Mouse (Mus musculus): ENCODE data around the gene Wdr73.
A peak's percentile ranks its signal among the peaks of the same experiment; 100 is the strongest.
"Not testable (repeated sequence)": the region's sequence is repeated elsewhere in the genome, so short reads cannot be mapped to it uniquely, and the experiment has no call there.

Gene Wdr73

GRCm38 (mm10) chr7:80900944-80901501, at the start of gene Wdr73:
Wdr73 (minus strand) TSS chr7:80901269.
- peak; percentile 92 for DNase-seq (ENCODE audit: inconsistent ontology term)

GRCm38 (mm10) chr7:80947445-80948350, 46.6 kb upstream of the Wdr73 start, which contains the start of gene Sec11a:
Sec11a (minus strand) TSS chr7:80947780.
- peak; percentile 95 for DNase-seq (ENCODE audit: inconsistent ontology term)

DNA sequence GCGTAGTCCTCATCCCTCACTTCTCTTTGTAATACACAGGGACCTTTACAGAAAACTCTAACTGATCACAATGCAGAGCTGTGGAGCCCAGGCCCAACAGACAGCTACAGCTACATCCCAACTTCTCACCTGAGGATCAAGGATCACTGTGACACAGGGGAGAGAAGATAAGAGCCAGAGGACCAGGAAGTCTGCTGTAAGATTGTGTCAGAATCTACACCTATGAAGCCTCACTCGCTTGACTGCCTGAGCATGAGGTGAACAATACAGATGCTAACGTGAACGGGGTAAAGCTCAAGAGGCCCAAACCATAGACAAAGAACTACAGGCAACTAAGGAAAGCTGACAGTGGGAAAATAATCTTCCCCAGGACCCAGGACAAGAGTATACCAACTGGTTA, 38.7 kb upstream of the Wdr73 start:
- DNase-seq (ENCODE audit: inconsistent ontology term): no peak

DNA sequence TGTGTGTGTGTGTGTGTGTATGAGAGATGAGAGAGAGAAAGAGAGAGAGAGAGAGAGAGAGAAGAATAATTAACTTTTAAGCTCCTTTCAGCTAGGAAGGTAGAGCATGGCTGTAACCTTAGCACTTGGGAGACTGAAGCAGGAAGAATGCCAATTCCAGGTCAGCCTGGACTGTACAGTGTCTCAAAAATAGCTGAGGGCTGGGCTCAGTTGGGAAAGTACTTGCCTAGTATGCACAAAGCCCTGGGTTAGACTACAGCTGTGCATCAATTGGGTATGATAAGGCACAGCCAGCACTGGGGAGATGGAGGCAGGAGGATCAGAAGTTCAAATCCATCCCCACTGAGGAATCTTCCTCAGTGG, 36.2 kb upstream of the Wdr73 start:
- DNase-seq (ENCODE audit: inconsistent ontology term): not testable (repeated sequence)

DNA sequence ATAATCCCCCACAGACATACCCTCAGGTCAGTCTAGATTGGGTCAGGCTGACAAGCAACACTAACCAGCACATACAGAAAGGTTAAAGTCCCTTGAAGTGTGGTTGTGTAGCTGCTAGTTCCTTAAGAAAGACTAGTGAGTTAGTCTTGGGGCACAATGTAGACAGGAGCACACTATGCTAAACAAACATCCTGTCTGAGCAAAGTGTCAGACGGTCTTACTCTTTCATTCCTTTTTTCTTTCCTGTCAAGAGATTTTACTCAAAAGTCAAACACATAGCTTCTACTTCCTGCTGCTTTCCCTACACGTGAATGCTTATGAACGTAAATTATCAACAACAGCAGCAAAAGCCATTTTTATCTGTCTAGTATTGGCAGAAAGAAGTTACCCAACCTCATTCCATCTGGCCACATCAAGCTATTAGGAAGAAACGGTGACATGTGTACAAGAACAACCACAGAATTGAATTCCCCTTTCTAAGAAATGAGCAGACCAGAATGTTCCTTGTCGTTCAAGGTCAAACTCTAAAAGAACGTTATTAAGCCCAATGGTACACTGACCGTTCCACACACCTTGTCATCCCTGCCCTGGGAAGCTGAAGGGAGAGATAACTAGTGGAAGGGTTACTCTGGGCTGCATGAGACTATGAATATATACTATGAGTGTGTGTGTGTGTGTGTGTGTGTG, 35.7 kb upstream of the Wdr73 start:
- DNase-seq (ENCODE audit: inconsistent ontology term): not testable (repeated sequence)

- no peak for DNase-seq (ENCODE audit: inconsistent ontology term)
These were observed 34.8 kb upstream of the Wdr73 start for GRCm38 (mm10) chr7:80935834-80936233.

- DNase-seq (ENCODE audit: inconsistent ontology term): no peak
These were observed 31.7 kb upstream of the Wdr73 start for GRCm38 (mm10) chr7:80932777-80933176.

DNA sequence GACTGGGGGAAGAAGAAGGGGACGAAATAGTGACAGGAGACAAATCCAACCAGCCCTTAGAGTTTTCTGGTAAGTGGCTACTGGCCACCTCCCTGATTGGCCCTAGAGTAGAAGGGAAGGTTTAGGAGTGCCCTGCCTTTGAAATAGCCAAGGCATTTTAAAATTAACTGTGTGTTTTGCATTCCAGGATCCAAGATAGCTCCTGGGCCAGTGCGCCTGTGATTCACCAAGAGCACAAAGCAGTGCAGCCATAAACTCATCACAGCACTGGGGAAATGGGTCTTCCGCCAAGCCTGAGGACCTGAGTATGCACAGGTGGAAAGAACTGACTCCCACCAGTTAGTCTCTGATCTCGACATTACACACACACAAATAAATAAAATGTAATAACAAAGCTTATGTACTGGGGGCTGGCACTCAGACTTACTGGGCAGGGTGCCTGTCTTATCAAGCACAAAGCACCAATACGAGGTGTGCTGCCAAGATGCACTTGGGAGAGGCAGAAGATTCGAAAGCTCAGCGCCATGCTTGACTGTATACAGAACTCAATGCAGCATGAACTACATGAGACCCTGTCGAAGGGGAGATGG, 30.6 kb upstream of the Wdr73 start:
- DNase-seq (ENCODE audit: inconsistent ontology term): no peak

DNA sequence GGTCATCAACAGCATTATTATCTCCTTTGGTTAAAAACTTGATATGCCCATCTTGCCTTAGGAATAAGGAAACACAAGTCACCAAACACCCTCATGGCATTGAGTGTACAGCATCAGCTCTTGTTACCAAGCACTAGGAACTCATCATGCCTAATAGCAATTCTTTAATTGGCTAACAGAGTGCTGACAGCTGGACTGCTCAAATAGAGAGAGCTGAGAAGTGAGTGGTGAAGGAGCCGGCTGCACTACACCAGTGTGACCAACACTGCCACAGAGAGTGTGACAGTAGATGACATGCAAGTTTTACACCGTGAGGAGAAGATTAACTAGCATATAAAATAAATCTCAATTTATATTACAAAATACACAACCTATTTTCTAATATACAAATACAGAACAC, 22.1 kb upstream of the Wdr73 start:
- DNase-seq (ENCODE audit: inconsistent ontology term): no peak

- DNase-seq (ENCODE audit: inconsistent ontology term): no peak
These were observed 18.6 kb upstream of the Wdr73 start for GRCm38 (mm10) chr7:80919647-80920008.

DNA sequence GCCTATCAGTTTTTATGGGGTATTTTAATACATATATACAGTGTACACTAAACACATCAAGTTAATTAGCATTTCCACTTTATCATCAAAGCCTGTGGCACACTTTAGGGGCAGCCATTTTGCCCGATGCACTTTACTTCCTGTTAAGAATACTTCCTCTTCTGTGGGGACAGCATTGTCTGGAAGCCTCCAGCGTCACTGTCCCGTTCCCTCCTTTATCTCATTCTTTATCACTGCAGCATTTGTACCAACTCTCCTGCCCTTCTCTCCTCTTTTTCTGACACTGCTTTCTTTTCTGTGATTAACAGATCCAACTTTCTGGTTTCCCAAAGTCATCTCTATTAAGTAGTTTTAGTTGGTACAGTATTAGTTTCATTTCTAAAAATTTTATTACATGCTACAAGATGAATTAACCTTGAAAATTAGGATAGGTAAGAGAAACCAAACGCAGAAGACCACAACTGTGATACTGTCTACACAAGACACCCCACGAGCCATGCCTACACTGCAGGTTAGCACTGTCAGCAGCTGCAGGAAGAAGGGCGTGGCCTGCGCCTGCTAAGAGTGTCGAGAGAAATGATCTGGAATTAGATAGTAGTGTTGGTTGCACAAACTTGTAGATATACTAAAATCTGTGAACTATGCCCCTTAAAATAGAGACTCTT, 18.0 kb upstream of the Wdr73 start:
- DNase-seq (ENCODE audit: inconsistent ontology term): no peak

- DNase-seq (ENCODE audit: inconsistent ontology term): no peak
These were observed 16.9 kb upstream of the Wdr73 start for GRCm38 (mm10) chr7:80917916-80918465.

DNA sequence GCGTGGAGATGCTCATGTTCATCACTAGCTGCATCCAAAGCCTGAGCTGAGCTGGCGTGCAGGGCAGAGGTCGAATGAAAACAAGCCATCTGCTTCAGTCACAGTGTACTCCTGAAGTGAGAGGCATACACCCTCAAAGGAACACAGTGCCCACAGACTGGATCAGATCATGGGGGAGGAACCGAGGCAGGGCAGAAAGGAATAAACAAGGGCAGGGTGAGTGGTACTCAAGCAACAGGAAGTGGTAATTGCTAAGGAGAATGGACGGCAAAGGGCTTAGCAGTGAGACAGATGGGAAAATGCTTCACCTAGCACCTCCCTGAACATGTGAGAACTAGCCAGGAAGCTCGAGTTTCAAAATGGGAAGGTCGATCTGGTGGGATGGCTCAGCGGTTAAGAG, 11.4 kb upstream of the Wdr73 start:
- DNase-seq (ENCODE audit: inconsistent ontology term): no peak

DNA sequence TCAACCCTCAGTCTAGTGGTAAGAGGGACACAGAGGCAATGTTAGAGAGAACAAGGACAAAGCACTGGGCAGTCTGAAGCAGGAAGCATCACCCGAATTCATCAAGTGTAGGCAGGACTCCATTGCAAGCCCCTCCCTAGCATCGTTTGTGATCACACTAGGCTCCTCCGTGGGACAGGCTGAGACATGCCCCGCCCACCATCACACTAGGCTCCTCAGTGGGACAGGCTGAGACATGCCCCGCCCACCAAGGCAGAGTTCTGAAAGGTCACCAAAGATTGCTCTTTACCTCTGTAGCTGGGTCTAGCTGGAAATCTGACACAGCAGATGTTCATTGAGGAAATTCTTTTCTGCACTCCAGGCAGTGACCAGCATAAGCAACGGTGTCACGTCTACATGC, 10.0 kb upstream of the Wdr73 start:
- no peak for DNase-seq (ENCODE audit: inconsistent ontology term)

- DNase-seq (ENCODE audit: inconsistent ontology term): peak; percentile 70
These were observed 3.9 kb upstream of the Wdr73 start, which contains the start of gene Nmb for GRCm38 (mm10) chr7:80904921-80905515. Nmb (minus strand) TSS chr7:80905076.

DNA sequence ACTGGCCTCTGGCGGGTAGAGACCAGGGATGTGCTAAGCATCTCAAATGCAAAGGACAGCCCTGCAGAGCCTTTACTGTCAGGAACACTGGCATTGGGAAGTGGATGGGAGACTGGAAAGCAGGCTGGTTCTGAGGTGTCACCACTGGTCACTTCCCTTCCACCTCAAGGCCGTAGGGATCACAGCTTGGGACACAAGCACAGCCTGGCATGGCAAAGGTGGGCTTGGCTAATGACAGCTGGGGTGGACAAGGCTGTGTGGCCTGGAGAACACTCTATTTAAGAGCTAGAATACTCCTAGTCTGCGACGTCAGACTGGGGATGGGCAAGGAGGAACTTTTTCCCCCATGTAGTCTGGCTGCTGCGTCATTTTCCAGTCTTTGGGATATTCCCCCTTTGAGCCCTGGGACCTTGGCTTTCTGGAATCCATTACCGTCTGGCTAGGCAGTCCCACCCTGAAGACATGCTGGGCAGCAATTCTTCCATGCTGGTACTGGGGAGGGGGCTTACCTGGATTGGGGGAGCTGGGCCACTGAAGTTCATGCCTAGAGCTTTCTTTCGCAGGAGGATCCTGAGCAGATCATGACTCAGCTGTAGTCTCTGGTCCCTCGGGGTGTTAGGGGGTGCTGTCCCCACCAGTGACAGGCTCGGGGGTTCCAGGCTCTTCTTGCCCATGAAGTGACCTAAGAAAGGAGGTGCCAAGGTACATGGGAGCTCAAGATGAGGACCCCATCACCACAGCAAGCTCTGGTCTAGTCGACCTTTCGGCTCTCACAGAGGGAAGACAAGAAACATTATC, 2.8 kb upstream of the Wdr73 start:
- DNase-seq (ENCODE audit: inconsistent ontology term): no peak

DNA sequence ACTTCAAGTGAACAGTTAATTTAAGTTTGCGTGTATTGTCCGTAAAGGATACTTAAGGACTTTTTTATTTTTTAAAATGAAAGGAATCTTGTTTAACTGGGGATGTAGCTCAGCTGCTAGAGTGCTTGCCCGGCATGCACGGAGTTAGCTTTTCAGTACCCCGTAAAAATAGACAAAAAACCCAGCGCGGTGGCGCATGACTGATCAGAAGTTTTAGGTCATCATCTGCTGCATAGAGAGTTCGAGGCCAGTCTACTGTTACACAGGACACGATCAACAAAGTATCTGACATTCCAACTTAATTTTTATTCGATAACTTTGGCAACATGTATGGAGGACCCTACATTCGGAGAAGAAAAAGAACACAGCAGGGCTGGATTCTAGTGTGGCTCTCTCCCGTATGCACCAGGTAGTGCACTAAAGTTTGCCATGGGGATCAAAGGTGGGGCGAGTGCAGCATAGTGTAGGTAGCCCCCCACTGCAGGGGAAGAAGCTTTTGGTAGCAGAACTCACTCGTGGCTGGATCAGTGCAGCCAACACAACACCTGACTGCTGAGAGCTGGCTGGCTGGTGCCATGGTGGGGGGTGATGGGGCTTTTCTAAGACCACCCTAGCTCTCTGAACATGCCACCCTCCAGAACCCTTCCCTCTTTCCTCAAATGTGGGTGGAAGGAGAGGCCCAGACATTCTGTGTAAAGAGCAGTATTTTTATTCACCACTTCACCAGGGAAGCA, 639 bp upstream of the Wdr73 start:
- DNase-seq (ENCODE audit: inconsistent ontology term): no peak

GRCm38 (mm10) chr7:80897721-80898120, 3.3 kb downstream of the Wdr73 start:
- DNase-seq (ENCODE audit: inconsistent ontology term): no peak

DNA sequence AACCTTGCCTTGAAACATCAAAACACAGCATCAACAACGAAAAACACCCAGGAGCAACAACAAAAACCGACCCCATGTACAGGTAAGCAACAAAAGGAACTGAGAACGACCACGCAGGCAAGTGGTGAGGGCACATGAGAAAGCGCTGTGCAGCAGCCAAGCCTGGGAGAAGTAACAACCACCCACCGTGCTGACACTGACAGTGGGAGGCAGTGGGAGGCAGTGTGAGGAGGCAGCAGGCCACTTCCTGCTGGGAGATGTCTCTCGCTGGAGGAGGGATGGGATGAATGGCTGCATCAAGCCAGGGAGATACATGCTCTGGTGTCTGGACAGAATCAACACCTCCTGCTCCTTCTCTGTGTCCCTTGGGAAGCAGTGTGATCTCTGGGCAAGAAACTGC, 3.9 kb downstream of the Wdr73 start:
- no peak for DNase-seq (ENCODE audit: inconsistent ontology term)

All from Muller cell, postnatal 12 days (primary cell).